ENCODE assay signal across 9 mouse cellular contexts in the genomic region with DNA sequence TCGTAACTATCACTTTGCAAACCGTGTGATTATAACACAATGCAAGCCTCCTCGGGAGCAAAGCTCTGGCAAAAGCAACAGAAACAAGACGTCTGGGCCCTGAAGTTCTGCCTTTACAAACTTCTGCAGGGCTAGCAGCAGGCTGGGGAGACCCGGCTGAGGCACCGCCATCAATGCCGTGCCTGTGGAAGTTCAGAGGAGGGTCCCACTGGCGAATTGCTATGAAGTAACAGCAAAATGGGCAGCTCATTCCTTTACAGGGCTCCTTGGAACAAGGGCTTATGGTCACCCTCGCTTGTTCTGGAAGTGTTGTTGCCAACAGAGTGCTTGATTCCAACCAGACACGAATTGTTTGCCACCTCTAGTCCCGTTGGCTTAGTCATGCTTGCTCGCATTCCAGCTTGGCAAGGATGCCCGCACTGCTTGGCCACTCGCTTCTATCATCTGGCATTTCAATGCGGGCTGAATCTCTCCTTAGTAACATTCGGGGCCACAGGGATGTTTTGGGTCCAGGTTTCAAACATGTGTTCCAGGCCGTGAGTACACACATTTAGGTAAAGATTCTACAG. TPM values are rescaled to one million over a fixed set of nuclear protein-coding genes. Genes with fewer than 3 reads are reported as not detected.
A peak's percentile ranks its signal among the peaks of the same experiment; 100 is the strongest.
DNase-seq lines count a peak whose midpoint lies in the region; ATAC-seq lines count a peak whose summit lies in the region.
"Had no signal": no experiment of that assay in that cellular context is flagged by ENCODE, and none has a peak within 500 bp of the region (broad histone marks: within the 10 kb centered on the region; RNA-seq: fewer than 3 reads in every experiment).

No protein-coding gene starts in this region.

- H3K4me2 ChIP-seq in midbrain, embryonic 15.5 days, result no peak overlapping the region

- H3K4me1 ChIP-seq in midbrain, embryonic 15.5 days, result no peaks in the 10 kb centered on the region

- 59% methylated on average over 17 of the region's 17 CpGs for WGBS in midbrain, embryonic 15.5 days

- no peak overlapping the region for H3K4me3 ChIP-seq in midbrain, embryonic 15.5 days

- H3K27me3 ChIP-seq in midbrain, embryonic 15.5 days (replicated peaks), result no peaks in the 10 kb centered on the region
- H3K27me3 ChIP-seq: CH12.LX had no signal

- no peaks in the 10 kb centered on the region for H3K9me3 ChIP-seq in midbrain, embryonic 15.5 days

- DNase-seq in frontal cortex, postnatal 36 days (ENCODE audit: low spot score in 2 of 2), result peak; percentile 23 to 39
- no peak for DNase-seq in frontal cortex, postnatal 14 days (ENCODE audit: low spot score in 2 of 2)
- DNase-seq in adipocyte (ENCODE audit: low spot score), result peak; percentile 82
- DNase-seq in cerebellum, postnatal 25 days, result peak; percentile 84 to 88
- DNase-seq in layer of hippocampus, adult 9-11 months, result peak; percentile 58
- no peak for DNase-seq in spleen, postnatal 36 days (ENCODE audit: low spot score in 2 of 2)

- H3K9ac ChIP-seq in midbrain, embryonic 15.5 days, result no peak overlapping the region

- no peak for ATAC-seq in erythroid progenitor cell, adult 5-6 weeks (replicated peaks; ENCODE audit: low FRiP score, poor library complexity, severe bottlenecking)
- no peak for ATAC-seq in midbrain, embryonic 15.5 days (replicated peaks)

- H3K27ac ChIP-seq in midbrain, embryonic 15.5 days, result no peak overlapping the region

- H3K36me3 ChIP-seq in midbrain, embryonic 15.5 days (replicated peaks), result no peaks in the 10 kb centered on the region

RNA-seq across cellular contexts. Expression of a gene that starts 29.8 kb away (rescaled TPM):
- total RNA-seq in erythroid progenitor cell, adult 5-6 weeks (2015; ENCODE audit: low replicate concordance), result not detected in 2 replicates
- total RNA-seq in erythroid progenitor cell, adult 5-6 weeks (2017; ENCODE audit: low replicate concordance), result 2.7 TPM in 1 of 2 replicates, not detected in the other
- polyA plus RNA-seq in midbrain, embryonic 15.5 days (2015; fragmentation: Nextera tagmentation; extraction: Ambion mirVana), result 15.2 and 16.0 TPM in 2 replicates
- total RNA-seq: CH12.LX had no signal

RNA-seq across cellular contexts. Expression of a gene that starts 29.9 kb away (rescaled TPM):
- 1.1 and 3.4 TPM in 2 replicates for total RNA-seq in erythroid progenitor cell, adult 5-6 weeks (2015; ENCODE audit: low replicate concordance)
- not detected in 2 replicates for total RNA-seq in erythroid progenitor cell, adult 5-6 weeks (2017; ENCODE audit: low replicate concordance)
- polyA plus RNA-seq in midbrain, embryonic 15.5 days (2015; fragmentation: Nextera tagmentation; extraction: Ambion mirVana), result 4.2 and 4.3 TPM in 2 replicates
- total RNA-seq: CH12.LX had no signal

Comparison
In these comparisons a context has a peak if more than half of its experiments do, and no peak if none do; other contexts are left out.
1. DNase-seq: peak in frontal cortex, postnatal 36 days (2 of 2), adipocyte (single experiment), cerebellum, postnatal 25 days (2 of 2) and layer of hippocampus, adult 9-11 months (single experiment); none in frontal cortex, postnatal 14 days (0 of 2) and spleen, postnatal 36 days (0 of 2).